Mouse (Mus musculus) midbrain, postnatal 0 days (tissue): ENCODE data around the gene Aipl1. TPM values are rescaled to one million over a fixed set of nuclear protein-coding genes. Genes with fewer than 3 reads are reported as not detected.

ENCODE experiments used
- ATAC-seq: fragments of 200-750 bp; cut with Nextera tagmentation; 2 replicates; pipeline ENCODE4 v1.8.0; 2017; ENCODE audit warnings: moderate number of reproducible peaks, mild to moderate bottlenecking, moderate TSS enrichment, moderate library complexity; ENCODE audit not compliant: low FRiP score
- DNase-seq: peaks from one replicate; pipeline ENCODE4 v3.0.0-alpha.2; 2015; ENCODE audit warnings: low spot score
- H3K27ac ChIP-seq: fragments of 300-500 bp; sonication (generic); 2 replicates; pipeline ENCODE4 v1.5.1; 2014; ENCODE audit warnings: low read depth, mild to moderate bottlenecking, low read length, mixed read lengths
- H3K27me3 ChIP-seq: fragments of 300-500 bp; sonication (generic); 2 replicates; pipeline ENCODE4 v1.6.1; 2014; ENCODE audit warnings: low read length, control low read depth, mixed read lengths; ENCODE audit not compliant: insufficient read depth
- H3K36me3 ChIP-seq: fragments of 300-500 bp; sonication (generic); 2 replicates; pipeline ENCODE4 v1.6.1; 2014; ENCODE audit warnings: low read length, control low read depth, mixed read lengths; ENCODE audit not compliant: insufficient read depth
- H3K4me1 ChIP-seq: fragments of 300-500 bp; sonication (generic); 2 replicates; pipeline ENCODE4 v1.6.1; 2014; ENCODE audit warnings: mild to moderate bottlenecking, control low read depth, antibody characterized with exemption, low read length, mixed read lengths; ENCODE audit not compliant: insufficient read depth
- H3K4me2 ChIP-seq: fragments of 300-500 bp; sonication (generic); 2 replicates; pipeline ENCODE4 v1.6.1; 2014; ENCODE audit warnings: low read depth, mild to moderate bottlenecking, low read length, mixed read lengths; ENCODE audit not compliant: poor library complexity, severe bottlenecking
- H3K4me3 ChIP-seq: fragments of 300-500 bp; sonication (generic); 2 replicates; pipeline ENCODE4 v1.5.1; 2014; ENCODE audit warnings: low read depth, mild to moderate bottlenecking, low read length, moderate library complexity
- H3K9ac ChIP-seq: fragments of 300-500 bp; sonication (generic); replicated peaks from 2 replicates; pipeline ENCODE4 v1.6.1; 2014; ENCODE audit warnings: mild to moderate bottlenecking, low read length, moderate library complexity, mixed read lengths; ENCODE audit not compliant: poor library complexity, severe bottlenecking
- H3K9me3 ChIP-seq: fragments of 300-500 bp; sonication (generic); 2 replicates; pipeline ENCODE4 v1.6.1; 2016; ENCODE audit warnings: low read length, control low read depth
- CTCF ChIP-seq: IDR thresholded peaks from 2 replicates; pipeline ENCODE4 v1.5.1; 2016; ENCODE audit warnings: antibody characterized with exemption, mild to moderate bottlenecking
- WGBS: fragments of 180-500 bp; shearing (Covaris S2); extraction: QIAGEN DNeasy Blood & Tissue Kit; methylation state at CpG from one replicate; pipeline ENCODE4 v1.1.7; 2014; 5-methylcytosine and 5-hydroxymethylcytosine counted together
- polyA plus RNA-seq: library from polyadenylated mRNA; unstranded; fragments of >200 nt; fragmentation: Nextera tagmentation; extraction: Ambion mirVana; gene quantifications from 2 replicates; pipeline ENCODE4 v1.2.1, GENCODE M21; 2015
- total RNA-seq: library from RNA; depleted of rRNA; stranded (reverse); fragments of >200 nt; gene quantifications from 2 replicates; pipeline ENCODE4 v1.2.3, GENCODE M21; 2014

Gene Aipl1
- total and polyA plus RNA-seq, 2 experiments from 2014 or later, result 0.51 to 0.55 TPM

- 27% methylated on average over 2 of the region's 2 CpGs for WGBS
- Histone ChIP-seq H3K27ac (no peak overlapping the region), H3K9ac (no peak overlapping the region), H3K4me3 (no peak overlapping the region), H3K9me3 (no peaks in the 10 kb centered on the region), H3K36me3 (peaks cover 5% of the 10 kb centered on the region; the same call in 1 of the 2 replicates), H3K4me2 (no peak overlapping the region), H3K27me3 (no peaks in the 10 kb centered on the region), H3K4me1 (0 out of 2 replicates have a peak, but pooled peaks cover 8% of the 10 kb centered on the region)
- TF ChIP-seq CTCF, result no peak
- ATAC-seq (no peak), DNase-seq (no peak)
These were observed 17.9 kb upstream of the Aipl1 start for GRCm38 (mm10) chr11:72055176-72055575.

- Histone ChIP-seq H3K9ac (no peak overlapping the region), H3K4me2 (no peak overlapping the region), H3K4me3 (no peak overlapping the region), H3K27ac (no peak overlapping the region), H3K27me3 (no peaks in the 10 kb centered on the region), H3K9me3 (no peaks in the 10 kb centered on the region), H3K36me3 (no peaks in the 10 kb centered on the region; the same call in 1 of the 2 replicates), H3K4me1 (0 out of 2 replicates have a peak, but pooled peaks cover 8% of the 10 kb centered on the region)
- peak; percentile 95 for TF ChIP-seq CTCF
- 21% methylated on average over 5 of the region's 5 CpGs for WGBS
- DNase-seq, result peak; percentile 88
- ATAC-seq, result no peak
These were observed 15.3 kb upstream of the Aipl1 start for GRCm38 (mm10) chr11:72052636-72053035.

DNA sequence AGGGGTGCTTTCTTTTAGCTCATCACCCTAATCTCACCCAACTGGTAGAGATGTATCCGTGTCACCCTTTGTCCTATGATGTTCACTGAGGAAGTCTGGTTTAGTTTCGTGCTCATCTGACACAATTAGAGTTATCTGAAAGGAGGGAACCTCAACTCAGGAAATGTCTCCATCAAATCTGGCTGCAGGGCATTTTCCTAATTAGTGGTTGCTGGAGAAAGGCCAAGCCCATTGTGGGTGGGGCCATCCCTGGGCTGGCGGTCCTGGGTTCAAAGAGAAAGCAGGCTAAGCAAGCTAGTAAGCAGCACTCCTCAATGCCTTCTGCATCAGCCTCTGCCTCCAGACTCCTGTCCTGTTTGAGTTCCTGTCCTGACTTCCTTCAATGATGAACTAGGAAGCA, 14.9 kb upstream of the Aipl1 start:
- no peak for DNase-seq
- no peaks in the 10 kb centered on the region for H3K27me3 ChIP-seq
- H3K4me2 ChIP-seq, result no peak overlapping the region

GRCm38 (mm10) chr11:72050895-72051858, 13.9 kb upstream of the Aipl1 start:
- Histone ChIP-seq H3K27me3 (no peaks in the 10 kb centered on the region), H3K36me3 (no peaks in the 10 kb centered on the region), H3K9me3 (no peaks in the 10 kb centered on the region), H3K4me1 (0 out of 2 replicates have a peak, but pooled peaks cover 8% of the 10 kb centered on the region), H3K4me2 (peak overlapping the region; percentile 83), H3K27ac (peak overlapping the region; percentile 74), H3K4me3 (peak overlapping the region; percentile 57), H3K9ac (peak overlapping the region; percentile 83)
- ATAC-seq (peak; percentile 78), DNase-seq (peak; percentile 77)
- 3% methylated on average over 43 of the region's 45 CpGs for WGBS
- TF ChIP-seq CTCF, result peak; percentile 82

More for the DNA sequence above, 14.9 kb upstream of the Aipl1 start:
- no peak for TF ChIP-seq CTCF
- Histone ChIP-seq H3K27ac (no peak overlapping the region), H3K9me3 (no peaks in the 10 kb centered on the region), H3K4me1 (0 out of 2 replicates have a peak, but pooled peaks cover 8% of the 10 kb centered on the region), H3K9ac (no peak overlapping the region), H3K36me3 (no peaks in the 10 kb centered on the region; the same call in 1 of the 2 replicates), H3K4me3 (no peak overlapping the region)
- ATAC-seq, result no peak
- 73% methylated on average over 3 of the region's 3 CpGs for WGBS

DNA sequence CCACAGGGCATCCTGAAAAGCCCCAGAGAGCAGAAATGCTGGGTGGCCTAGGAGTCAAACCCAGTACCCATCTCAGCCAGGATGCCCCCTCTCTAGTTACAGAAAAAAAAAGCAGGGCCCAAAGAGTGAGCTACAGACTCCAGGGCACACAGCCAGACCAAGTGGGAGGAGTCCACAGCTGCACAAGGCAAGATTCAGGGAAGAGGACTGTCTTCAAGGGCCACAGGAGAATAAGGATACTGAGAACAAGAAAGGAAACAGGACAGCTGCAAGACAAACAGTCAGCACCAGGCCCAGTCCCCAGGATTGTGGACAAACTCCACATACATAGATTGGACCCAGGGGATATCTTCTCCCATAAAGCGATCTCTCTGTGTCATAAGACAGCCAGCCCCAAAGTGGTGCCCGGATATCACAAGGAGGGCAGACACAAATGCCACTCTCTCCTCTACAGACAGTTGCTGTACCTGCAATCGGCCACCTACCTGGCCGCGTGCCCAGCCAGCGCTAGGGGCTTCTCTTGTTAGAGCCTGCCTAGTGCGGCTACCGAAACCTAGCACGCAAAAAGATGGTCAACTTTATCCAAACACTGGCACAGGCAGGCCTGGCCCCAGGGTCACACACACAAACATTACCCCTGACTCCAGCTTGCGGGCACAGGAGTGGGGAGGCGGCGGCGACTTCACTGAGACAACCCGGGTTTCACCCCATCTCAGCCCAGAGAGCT, 13.0 kb upstream of the Aipl1 start:
- peak; percentile 8; the same call in 1 of the 2 replicates for TF ChIP-seq CTCF
- Histone ChIP-seq H3K4me2 (peak overlapping the region; percentile 83), H3K27ac (peak overlapping the region; percentile 74), H3K9me3 (no peaks in the 10 kb centered on the region), H3K27me3 (no peaks in the 10 kb centered on the region), H3K9ac (peak overlapping the region; percentile 83), H3K4me1 (0 out of 2 replicates have a peak, but pooled peaks cover 8% of the 10 kb centered on the region), H3K4me3 (peak overlapping the region; percentile 57), H3K36me3 (no peaks in the 10 kb centered on the region)
- 16% methylated on average over 14 of the region's 14 CpGs for WGBS
- peak; percentile 5; the same call in 1 of the 2 replicates for ATAC-seq
- DNase-seq, result peak; percentile 51
